Mouse (Mus musculus) heart, embryonic 14.5 days (tissue): ENCODE measurements around the gene Clock. TPM values are rescaled to one million over a fixed set of nuclear protein-coding genes. Genes with fewer than 3 reads are reported as not detected.

ENCODE experiments used
- ATAC-seq: fragments of 200-750 bp; cut with Nextera tagmentation; 2 replicates; pipeline ENCODE4 v1.8.0; 2017; ENCODE audit warnings: low read depth, moderate TSS enrichment; ENCODE audit not compliant: insufficient number of reproducible peaks, insufficient read depth, low FRiP score
- H3K27ac ChIP-seq, 2 experiments: fragments of 200-500 bp in 1 of 2; fragments of 300-500 bp in 1 of 2; sonication (generic) in 1 of 2; replicated peaks in 1 of 2; 2 replicates each; pipeline ENCODE4 v1.5.1; 2012 to 2014; ENCODE audit warnings: low read depth in 2 of 2, low read length in 2 of 2, control low read depth in 1 of 2, mild to moderate bottlenecking in 1 of 2, mixed read lengths in 1 of 2; ENCODE audit not compliant: control insufficient read depth in 1 of 2, insufficient read depth in 1 of 2
- H3K27me3 ChIP-seq: fragments of 300-500 bp; sonication (generic); 2 replicates; pipeline ENCODE4 v1.6.1; 2014; ENCODE audit warnings: mild to moderate bottlenecking, low read length, control low read depth; ENCODE audit not compliant: control insufficient read depth, insufficient read depth
- H3K36me3 ChIP-seq: fragments of 300-500 bp; sonication (generic); 2 replicates; pipeline ENCODE4 v1.6.1; 2014; ENCODE audit warnings: mild to moderate bottlenecking, control low read depth, low read length, mixed read lengths; ENCODE audit not compliant: control insufficient read depth, insufficient read depth
- H3K4me1 ChIP-seq, 2 experiments: fragments of 200-500 bp in 1 of 2; fragments of 300-500 bp in 1 of 2; sonication (generic) in 1 of 2; 2 replicates each; pipeline ENCODE4 v1.6.1; 2012 to 2014; ENCODE audit warnings: low read length in 2 of 2, control low read depth in 1 of 2, mixed read lengths in 1 of 2; ENCODE audit not compliant: control insufficient read depth in 2 of 2, insufficient read depth in 2 of 2
- H3K4me2 ChIP-seq: fragments of 300-500 bp; sonication (generic); 2 replicates; pipeline ENCODE4 v1.6.1; 2014; ENCODE audit warnings: mild to moderate bottlenecking, low read length
- H3K4me3 ChIP-seq, 2 experiments: fragments of 200-500 bp in 1 of 2; fragments of 300-500 bp in 1 of 2; sonication (generic) in 1 of 2; 2 replicates each; pipeline ENCODE4 v1.5.1; 2012 to 2014; ENCODE audit warnings: low read length in 2 of 2, mild to moderate bottlenecking in 2 of 2, control low read depth in 1 of 2, low read depth in 1 of 2, moderate library complexity in 1 of 2; ENCODE audit not compliant: control insufficient read depth in 1 of 2, insufficient read depth in 1 of 2
- H3K9ac ChIP-seq: fragments of 300-500 bp; sonication (generic); 2 replicates; pipeline ENCODE4 v1.6.1; 2014; ENCODE audit warnings: mild to moderate bottlenecking, low read length
- H3K9me3 ChIP-seq: fragments of 300-500 bp; sonication (generic); 2 replicates; pipeline ENCODE4 v1.6.1; 2016; ENCODE audit warnings: low read length, control low read depth; ENCODE audit not compliant: control insufficient read depth
- WGBS: fragments of 180-500 bp; shearing (Covaris S2); extraction: QIAGEN DNeasy Blood & Tissue Kit; methylation state at CpG from one replicate; pipeline ENCODE4 v1.1.7; 2014; 5-methylcytosine and 5-hydroxymethylcytosine counted together
- polyA plus RNA-seq: library from polyadenylated mRNA; unstranded; fragments of >200 nt; fragmentation: Nextera tagmentation; extraction: Ambion mirVana; gene quantifications from 2 replicates; pipeline ENCODE4 v1.2.1, GENCODE M21; 2014

Gene Clock
- polyA plus RNA-seq, 1 experiment from 2014 or later: 15.1 TPM

DNA sequence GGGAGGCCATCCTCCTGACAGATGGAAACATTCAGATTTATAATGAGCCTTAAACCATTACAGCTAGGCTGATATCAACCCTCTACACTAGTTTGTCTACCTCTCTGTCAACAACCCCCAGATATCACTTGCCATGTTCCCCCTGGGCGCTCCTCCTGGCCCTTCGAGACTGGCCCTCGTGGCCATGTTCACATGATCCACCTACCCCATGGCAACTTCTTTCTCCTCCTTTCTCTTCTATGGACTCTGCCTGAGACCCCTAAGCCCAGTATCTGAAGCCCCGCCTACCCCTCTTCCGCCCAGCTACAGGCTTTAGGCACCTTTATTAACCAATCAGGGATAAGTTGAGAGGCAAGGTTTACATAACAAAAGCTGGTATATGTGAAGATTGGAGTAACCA lies 124.8 kb downstream of the Clock start:
- Histone ChIP-seq H3K9me3 (no peaks in the 10 kb centered on the region), H3K4me2 (no peak overlapping the region), H3K9ac (no peak overlapping the region), H3K4me3 (no peak overlapping the region), H3K36me3 (no peaks in the 10 kb centered on the region), H3K4me1 (peaks cover 8 to 24% of the 10 kb centered on the region in 2 experiments), H3K27ac (no peak overlapping the region), H3K27me3 (no peaks in the 10 kb centered on the region)
- no peak for ATAC-seq
- WGBS: 73% methylated on average over 5 of the region's 5 CpGs

DNA sequence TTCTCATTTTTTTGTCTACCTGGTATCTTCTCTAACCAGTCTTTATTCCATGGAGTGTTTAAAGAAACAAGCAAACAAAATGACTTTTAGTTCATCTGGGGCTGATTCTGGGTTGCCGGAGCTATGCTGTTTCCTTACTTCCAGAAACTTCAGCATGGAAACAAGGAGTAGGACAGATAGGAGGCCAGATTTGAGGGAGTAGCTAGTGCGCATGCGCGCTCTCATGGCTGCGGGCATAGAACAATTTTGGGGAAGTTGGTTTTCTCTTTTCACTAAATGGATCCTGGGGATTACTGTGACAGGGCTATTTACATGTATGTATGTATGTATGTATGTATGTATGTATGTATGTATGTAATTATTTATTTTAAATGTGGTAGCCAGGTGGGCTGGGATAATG lies 125.4 kb downstream of the Clock start:
- ATAC-seq: no peak
- Histone ChIP-seq H3K27me3 (no peaks in the 10 kb centered on the region), H3K4me1 (peaks cover 8 to 21% of the 10 kb centered on the region in 2 experiments; a peak in 3 of 4 replicates), H3K9ac (no peak overlapping the region), H3K27ac (no peak overlapping the region), H3K36me3 (no peaks in the 10 kb centered on the region), H3K4me2 (no peak overlapping the region), H3K9me3 (no peaks in the 10 kb centered on the region), H3K4me3 (no peak overlapping the region)
- whole genome bisulfite sequencing: 92% methylated on average over 5 of the region's 5 CpGs

DNA sequence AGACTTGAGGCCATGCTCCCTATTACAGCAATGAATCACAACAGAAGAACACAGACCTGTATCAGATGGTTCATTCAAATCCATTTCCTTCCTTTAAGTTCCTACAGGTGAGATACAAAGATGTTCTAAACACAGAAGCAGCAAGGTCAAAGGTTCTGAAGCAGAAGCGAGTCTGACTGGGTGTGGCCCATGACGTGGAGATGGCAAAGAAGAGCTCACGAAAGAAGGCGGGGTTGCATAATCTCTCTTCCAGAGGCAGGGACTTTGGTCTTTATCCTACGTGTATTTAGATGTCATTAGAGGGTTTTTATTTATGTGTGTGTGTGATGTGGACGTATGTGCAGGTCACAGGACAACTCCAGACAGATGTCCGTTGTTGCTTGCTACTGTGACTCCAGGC lies 126.9 kb downstream of the Clock start:
- WGBS: 75% methylated on average over 7 of the region's 7 CpGs
- peaks cover 6 to 13% of the 10 kb centered on the region in 2 experiments; a peak in 3 of 4 replicates for H3K4me1 ChIP-seq
- H3K9me3 ChIP-seq: no peaks in the 10 kb centered on the region
- H3K27me3 ChIP-seq: no peaks in the 10 kb centered on the region
- H3K4me2 ChIP-seq: no peak overlapping the region
- no peak for ATAC-seq
- no peak overlapping the region for H3K9ac ChIP-seq
- H3K36me3 ChIP-seq: no peaks in the 10 kb centered on the region
- H3K27ac ChIP-seq: no peak overlapping the region
- no peak overlapping the region for H3K4me3 ChIP-seq

DNA sequence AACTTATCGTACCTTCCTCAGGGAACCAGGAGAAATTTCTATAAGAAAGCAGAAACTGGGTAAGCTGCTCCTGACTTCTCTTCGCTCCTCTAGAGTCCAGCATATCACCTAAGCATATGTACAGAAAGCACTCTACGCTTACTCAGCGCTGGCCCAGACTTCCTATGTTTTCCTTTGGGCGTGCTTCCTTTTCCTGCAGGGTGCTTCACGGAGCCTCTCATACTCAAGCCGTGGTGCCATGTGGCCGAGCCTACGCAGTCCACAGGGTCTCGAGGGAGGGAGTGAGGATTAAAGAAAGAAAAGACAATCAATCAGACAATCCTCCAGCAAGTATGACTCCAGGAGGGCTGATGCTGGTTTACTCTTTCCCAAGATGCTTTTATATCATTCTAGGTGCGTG lies 127.8 kb downstream of the Clock start:
- Histone ChIP-seq H3K27me3 (no peaks in the 10 kb centered on the region), H3K4me1 (peaks cover 4 to 6% of the 10 kb centered on the region in 2 experiments; a peak in 2 of 4 replicates), H3K9ac (no peak overlapping the region), H3K36me3 (no peaks in the 10 kb centered on the region), H3K9me3 (no peaks in the 10 kb centered on the region), H3K4me2 (no peak overlapping the region), H3K4me3 (no peak overlapping the region), H3K27ac (peak overlapping the region; percentile 2 to 29; a peak in 3 of 4 replicates)
- 57% methylated on average over 11 of the region's 11 CpGs for WGBS
- no peak for ATAC-seq

DNA sequence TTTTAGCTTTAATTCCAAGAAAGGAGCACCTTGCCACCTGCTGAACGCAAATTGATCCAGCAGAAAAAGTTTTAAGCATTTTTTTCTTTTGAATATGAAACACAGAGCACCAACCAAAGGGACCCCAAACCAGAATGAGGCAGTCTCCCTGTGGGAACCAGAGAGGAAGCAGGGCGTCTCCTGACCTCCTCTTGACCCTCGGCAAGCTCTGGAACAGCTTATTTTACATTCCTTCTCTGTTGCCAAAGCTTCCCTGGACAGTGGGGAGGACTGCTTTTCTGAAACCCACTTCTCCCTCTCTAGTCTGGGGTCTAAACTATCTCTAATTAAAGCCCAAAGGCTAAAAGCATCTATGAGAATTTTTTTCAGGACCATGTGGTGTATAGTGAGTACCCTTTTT lies 128.2 kb downstream of the Clock start:
- H3K4me2 ChIP-seq: no peak overlapping the region
- peaks cover 4 to 6% of the 10 kb centered on the region in 2 experiments; a peak in 2 of 4 replicates for H3K4me1 ChIP-seq
- no peak for ATAC-seq
- H3K9me3 ChIP-seq: no peaks in the 10 kb centered on the region
- no peaks in the 10 kb centered on the region for H3K36me3 ChIP-seq
- H3K27me3 ChIP-seq: no peaks in the 10 kb centered on the region
- H3K9ac ChIP-seq: no peak overlapping the region
- H3K4me3 ChIP-seq: no peak overlapping the region
- 37% methylated on average over 3 of the region's 3 CpGs for whole genome bisulfite sequencing
- peak overlapping the region in 1 of 2 experiments; percentile 29; a peak in 2 of 4 replicates for H3K27ac ChIP-seq

DNA sequence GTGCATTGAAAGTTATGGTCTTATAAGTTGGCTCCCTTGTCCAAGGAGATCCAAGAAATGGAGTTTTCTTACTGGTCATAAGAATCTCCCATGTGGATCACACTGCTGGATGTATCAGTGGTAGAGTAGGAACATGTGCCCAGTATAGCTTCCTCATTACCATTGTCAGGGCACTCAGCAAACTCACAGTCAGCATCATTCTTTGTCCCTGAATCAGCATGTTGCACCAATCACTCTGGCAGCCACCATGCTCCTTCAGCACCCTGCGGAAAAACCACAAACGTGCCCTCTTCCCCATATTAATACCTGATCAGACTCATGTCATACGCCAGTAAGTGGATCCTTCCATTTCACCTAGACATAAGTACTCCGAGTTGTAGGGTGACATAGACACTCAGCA lies 129.5 kb downstream of the Clock start:
- Histone ChIP-seq H3K4me2 (no peak overlapping the region), H3K9me3 (no peaks in the 10 kb centered on the region), H3K36me3 (no peaks in the 10 kb centered on the region), H3K27ac (no peak overlapping the region), H3K4me3 (no peak overlapping the region), H3K9ac (no peak overlapping the region), H3K27me3 (no peaks in the 10 kb centered on the region), H3K4me1 (peaks cover 4 to 6% of the 10 kb centered on the region in 2 experiments; a peak in 2 of 4 replicates)
- WGBS: 84% methylated on average over 4 of the region's 4 CpGs
- ATAC-seq: no peak

DNA sequence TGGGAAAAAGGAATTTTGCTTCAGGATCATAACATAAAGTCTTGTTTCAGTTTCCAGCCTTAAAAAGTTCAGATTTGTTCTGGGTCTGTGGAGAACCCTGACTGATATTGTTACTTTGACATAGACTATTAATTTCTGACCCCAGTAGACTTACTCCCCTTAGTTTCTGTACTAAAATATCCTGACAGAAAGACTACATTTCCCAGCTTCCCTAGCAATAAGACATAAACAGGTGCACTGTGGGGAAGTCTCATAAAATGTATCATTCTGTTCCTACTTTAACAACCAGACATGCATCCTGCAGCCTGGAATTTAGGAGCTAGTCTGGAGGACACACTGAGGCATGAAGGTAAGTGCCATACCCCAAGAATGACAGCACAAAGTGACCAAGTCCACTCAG lies 133.6 kb downstream of the Clock start:
- no peak for ATAC-seq
- no peaks in the 10 kb centered on the region for H3K4me1 ChIP-seq

DNA sequence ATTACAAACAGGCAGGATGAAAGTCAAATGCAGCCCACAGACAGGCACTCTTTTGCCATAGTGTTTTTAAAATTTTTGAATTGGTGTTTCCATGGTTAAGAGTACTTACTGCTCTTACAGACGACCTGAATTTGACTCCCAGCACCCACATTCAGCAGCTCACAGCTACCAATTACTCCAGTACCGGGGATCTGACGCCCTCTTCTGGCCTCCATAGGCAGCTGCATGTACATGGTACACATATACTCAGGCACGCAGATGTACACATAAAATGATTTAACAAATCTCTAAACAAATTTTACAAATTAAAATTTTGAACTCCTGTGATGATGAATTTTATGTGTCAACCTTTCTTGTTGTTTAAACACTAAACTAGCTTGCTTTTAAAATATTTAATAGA lies 134.1 kb downstream of the Clock start:
- ATAC-seq: no peak
- H3K4me2 ChIP-seq: no peak overlapping the region
- no peak overlapping the region for H3K9ac ChIP-seq
- no peaks in the 10 kb centered on the region for H3K27me3 ChIP-seq
- no peak overlapping the region for H3K27ac ChIP-seq
- H3K4me1 ChIP-seq: no peaks in the 10 kb centered on the region
- no peaks in the 10 kb centered on the region for H3K9me3 ChIP-seq
- H3K4me3 ChIP-seq: no peak overlapping the region
- no peaks in the 10 kb centered on the region for H3K36me3 ChIP-seq
- 67% methylated on average over 4 of the region's 4 CpGs for WGBS

More for the DNA sequence above, 133.6 kb downstream of the Clock start:
- no peaks in the 10 kb centered on the region for H3K9me3 ChIP-seq
- H3K27ac ChIP-seq: no peak overlapping the region
- H3K27me3 ChIP-seq: no peaks in the 10 kb centered on the region
- H3K9ac ChIP-seq: no peak overlapping the region
- H3K36me3 ChIP-seq: no peaks in the 10 kb centered on the region
- H3K4me3 ChIP-seq: no peak overlapping the region
- H3K4me2 ChIP-seq: no peak overlapping the region
